Mouse (Mus musculus): ENCODE data around the gene Ccdc15. TPM values are rescaled to one million over a fixed set of nuclear protein-coding genes. Genes with fewer than 3 reads are reported as not detected.

Ccdc15 gene
- polyA plus RNA-seq, 1 experiment from 2014 or later, result 6.1 TPM

DNA sequence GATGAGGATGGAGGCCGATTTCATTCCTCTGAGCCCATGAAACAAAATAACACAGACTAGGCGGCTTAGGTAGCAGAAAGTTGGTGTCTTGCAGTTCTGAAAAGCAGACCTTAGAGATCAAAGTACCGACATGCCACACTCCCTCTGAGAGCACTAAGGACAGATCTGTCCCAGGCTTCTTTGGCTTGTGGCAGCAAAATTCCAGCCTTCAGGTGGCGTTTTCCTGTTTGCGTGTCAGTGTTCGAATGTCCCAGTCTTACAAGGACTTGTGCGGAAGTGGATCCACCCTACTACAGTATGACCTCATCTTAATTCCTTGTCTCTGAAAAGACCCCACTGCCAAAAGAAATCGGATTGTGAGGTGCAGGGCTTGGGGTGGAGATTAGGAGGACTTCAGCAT, 20.6 kb upstream of the Ccdc15 start:
- H3K9me3 ChIP-seq (ENCODE audit: control insufficient read depth, low read length), result no peaks in the 10 kb centered on the region
- H3K27ac ChIP-seq (replicated peaks; ENCODE audit: low read depth, low read length), result no peak overlapping the region
- no peaks in the 10 kb centered on the region for H3K36me3 ChIP-seq (ENCODE audit: control insufficient read depth, insufficient read depth, low read length)
- WGBS, result 77% methylated on average over 8 of the region's 8 CpGs
- 0 out of 2 replicates have a peak, but pooled peaks cover 3% of the 10 kb centered on the region for H3K4me1 ChIP-seq (ENCODE audit: control insufficient read depth, insufficient read depth, low read length)
- no peak overlapping the region for H3K4me2 ChIP-seq (ENCODE audit: low read depth, severe bottlenecking)
- H3K4me3 ChIP-seq (ENCODE audit: low read depth, low read length), result no peak overlapping the region
- ATAC-seq (ENCODE audit: insufficient number of reproducible peaks, low FRiP score, low TSS enrichment, low read depth) (no peak), DNase-seq (ENCODE audit: low spot score) (no peak)
- no peak overlapping the region for H3K9ac ChIP-seq (ENCODE audit: low read length)
- no peaks in the 10 kb centered on the region for H3K27me3 ChIP-seq (ENCODE audit: control insufficient read depth, insufficient read depth, low read length)

DNA sequence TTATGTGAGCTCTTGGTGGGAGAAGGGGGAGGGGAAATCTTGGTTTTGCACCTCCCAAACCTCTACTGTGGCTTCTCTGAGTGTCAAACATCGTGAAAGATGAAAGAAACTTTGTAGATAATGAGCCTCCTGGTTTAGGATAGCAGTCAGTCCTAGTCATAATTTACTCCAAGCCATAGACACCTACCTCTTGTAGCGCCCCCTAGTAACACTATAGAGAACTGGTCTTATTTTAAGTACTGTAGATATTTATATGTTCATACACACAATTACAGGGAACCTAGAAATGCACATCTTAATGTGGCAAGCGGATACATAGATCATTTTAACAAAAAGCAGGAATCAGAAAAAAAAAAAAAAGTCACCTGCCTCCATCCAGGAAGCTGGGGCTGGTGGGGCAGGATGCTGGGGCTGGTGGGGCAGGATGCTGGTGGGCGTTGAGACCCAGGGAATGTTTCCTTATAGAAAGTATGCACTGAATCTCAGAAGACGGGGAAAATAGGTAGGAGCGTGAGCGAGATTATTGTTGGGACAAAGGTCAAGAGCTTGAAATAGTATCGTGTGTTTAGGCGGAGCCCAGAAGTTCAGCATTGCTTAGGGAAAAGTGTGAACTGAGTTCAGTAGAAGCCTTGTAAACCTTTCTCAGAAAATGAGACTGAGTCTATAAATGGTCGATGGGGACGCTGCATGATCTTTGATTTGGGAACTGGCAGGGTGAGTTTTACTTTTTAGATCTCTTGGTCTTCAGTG, 20.0 kb upstream of the Ccdc15 start:
- H3K9me3 ChIP-seq (ENCODE audit: control insufficient read depth, low read length), result no peaks in the 10 kb centered on the region
- WGBS, result 77% methylated on average over 11 of the region's 11 CpGs
- 0 out of 2 replicates have a peak, but pooled peaks cover 3% of the 10 kb centered on the region for H3K4me1 ChIP-seq (ENCODE audit: control insufficient read depth, insufficient read depth, low read length)
- H3K27me3 ChIP-seq (ENCODE audit: control insufficient read depth, insufficient read depth, low read length), result no peaks in the 10 kb centered on the region
- no peak for DNase-seq (ENCODE audit: low spot score)
- no peak for ATAC-seq (ENCODE audit: insufficient number of reproducible peaks, low FRiP score, low TSS enrichment, low read depth)
- H3K36me3 ChIP-seq (ENCODE audit: control insufficient read depth, insufficient read depth, low read length), result no peaks in the 10 kb centered on the region
- no peak overlapping the region for H3K9ac ChIP-seq (ENCODE audit: low read length)
- no peak overlapping the region for H3K27ac ChIP-seq (replicated peaks; ENCODE audit: low read depth, low read length)
- no peak overlapping the region for H3K4me3 ChIP-seq (ENCODE audit: low read depth, low read length)
- H3K4me2 ChIP-seq (ENCODE audit: low read depth, severe bottlenecking), result no peak overlapping the region

DNA sequence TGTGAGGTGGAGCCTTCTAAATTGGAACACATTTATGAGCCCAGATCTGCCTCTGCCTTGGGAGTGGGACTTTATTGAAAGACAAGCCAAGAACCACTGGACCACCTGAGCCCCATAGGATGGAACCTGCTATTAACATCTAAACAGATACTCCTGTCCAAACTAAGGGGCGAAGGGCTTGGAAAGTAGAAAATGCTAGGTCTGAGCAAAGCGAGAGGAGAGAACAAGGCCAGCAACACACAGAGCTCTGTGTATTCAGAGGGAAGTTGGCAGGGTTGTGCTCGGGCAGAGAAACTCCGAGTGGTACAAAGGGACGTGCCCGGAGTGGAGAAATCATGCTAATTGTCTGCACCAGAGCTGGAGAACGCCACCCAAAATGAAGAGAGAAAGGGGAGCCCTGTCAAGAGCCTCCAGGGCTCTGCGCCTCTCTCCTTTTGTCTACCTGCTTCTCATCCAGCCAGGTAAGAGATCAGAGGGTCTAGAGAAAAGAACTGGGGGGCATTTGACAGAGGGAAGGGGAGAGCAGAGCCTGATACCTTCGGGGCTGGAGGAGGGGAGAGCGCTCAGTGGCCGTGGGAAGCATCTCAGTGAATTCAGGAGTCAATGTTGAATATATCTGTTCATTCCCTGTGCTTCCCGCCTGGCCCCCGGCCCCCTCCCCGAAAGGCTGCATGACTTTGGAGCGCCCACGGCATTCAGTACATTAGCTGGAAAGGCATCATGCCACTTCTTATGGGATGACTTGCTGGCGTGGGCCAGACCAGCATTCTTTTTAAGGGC, 19.3 kb upstream of the Ccdc15 start, which contains the start of gene Hepacam:
Gene Hepacam (plus strand): TSS at position 51 of the 780 bp plus-strand sequence.
- ATAC-seq (ENCODE audit: insufficient number of reproducible peaks, low FRiP score, low TSS enrichment, low read depth) (no peak), DNase-seq (ENCODE audit: low spot score) (no peak)
- Histone ChIP-seq H3K27ac (replicated peaks; ENCODE audit: low read depth, low read length) (no peak within 1 kb of the TSS), H3K4me2 (ENCODE audit: low read depth, severe bottlenecking) (no peak within 1 kb of the TSS), H3K9ac (ENCODE audit: low read length) (no peak within 1 kb of the TSS), H3K4me3 (ENCODE audit: low read depth, low read length) (no peak within 1 kb of the TSS), H3K9me3 (ENCODE audit: control insufficient read depth, low read length) (no peaks in the 10 kb centered on the region), H3K27me3 (ENCODE audit: control insufficient read depth, insufficient read depth, low read length) (no peaks in the 10 kb centered on the region), H3K4me1 (ENCODE audit: control insufficient read depth, insufficient read depth, low read length) (0 out of 2 replicates have a peak, but pooled peaks cover 3% of the 10 kb centered on the region), H3K36me3 (ENCODE audit: control insufficient read depth, insufficient read depth, low read length) (no peaks in the 10 kb centered on the region)
- 86% methylated on average over 17 of the region's 17 CpGs for WGBS

DNA sequence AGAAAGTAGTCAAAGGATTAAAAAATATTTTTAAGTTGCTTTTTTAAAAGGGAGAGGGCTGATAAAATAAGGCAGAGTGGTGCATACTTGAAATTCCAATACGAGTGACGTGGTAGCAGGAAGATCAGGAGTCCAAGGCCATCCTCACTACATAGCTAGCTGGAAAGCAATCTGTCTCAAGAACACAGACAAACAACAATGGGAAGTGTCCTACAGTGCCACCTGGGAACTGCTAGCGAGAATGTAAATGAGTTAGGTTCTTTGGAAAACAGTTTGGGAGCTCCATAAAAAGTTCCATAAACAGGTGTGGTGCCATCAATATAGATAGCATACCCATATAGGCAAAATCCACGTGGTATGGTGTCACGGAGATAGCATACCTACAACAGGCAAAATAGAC, 17.5 kb upstream of the Ccdc15 start:
- no peak overlapping the region for H3K4me2 ChIP-seq (ENCODE audit: low read depth, severe bottlenecking)
- no peak overlapping the region for H3K9ac ChIP-seq (ENCODE audit: low read length)
- H3K36me3 ChIP-seq (ENCODE audit: control insufficient read depth, insufficient read depth, low read length), result no peaks in the 10 kb centered on the region
- H3K4me3 ChIP-seq (ENCODE audit: low read depth, low read length), result no peak overlapping the region
- 0 out of 2 replicates have a peak, but pooled peaks cover 3% of the 10 kb centered on the region for H3K4me1 ChIP-seq (ENCODE audit: control insufficient read depth, insufficient read depth, low read length)
- no peaks in the 10 kb centered on the region for H3K27me3 ChIP-seq (ENCODE audit: control insufficient read depth, insufficient read depth, low read length)
- DNase-seq (ENCODE audit: low spot score) (no peak), ATAC-seq (ENCODE audit: insufficient number of reproducible peaks, low FRiP score, low TSS enrichment, low read depth) (no peak)
- no peaks in the 10 kb centered on the region for H3K9me3 ChIP-seq (ENCODE audit: control insufficient read depth, low read length)
- no peak overlapping the region for H3K27ac ChIP-seq (replicated peaks; ENCODE audit: low read depth, low read length)
- 68% methylated on average over 5 of the region's 5 CpGs for WGBS

DNA sequence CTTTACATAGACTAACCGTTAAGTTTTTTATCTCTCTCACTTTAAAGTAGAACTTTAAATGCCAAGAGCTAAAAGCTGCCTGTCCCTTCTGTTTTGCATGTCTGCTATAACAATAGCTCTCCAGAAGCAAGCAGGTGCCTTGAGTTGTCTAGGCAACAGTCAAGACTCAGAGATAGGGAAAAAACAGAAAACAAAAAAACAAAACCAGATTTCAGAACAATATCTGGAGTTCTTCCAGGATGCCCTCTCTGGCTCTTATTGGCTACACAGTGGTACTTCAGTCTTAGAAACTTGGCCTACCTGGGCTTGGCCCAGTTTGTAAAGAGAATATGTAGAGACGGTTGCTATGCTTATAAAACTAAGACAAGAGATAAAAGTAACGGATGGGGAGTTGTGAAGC, 16.2 kb upstream of the Ccdc15 start:
- WGBS, result 87% methylated on average over 3 of the region's 3 CpGs
- DNase-seq (ENCODE audit: low spot score), result no peak
- H3K9me3 ChIP-seq (ENCODE audit: control insufficient read depth, low read length), result no peaks in the 10 kb centered on the region
- H3K27me3 ChIP-seq (ENCODE audit: control insufficient read depth, insufficient read depth, low read length), result no peaks in the 10 kb centered on the region
- H3K27ac ChIP-seq (replicated peaks; ENCODE audit: low read depth, low read length), result no peak overlapping the region
- H3K36me3 ChIP-seq (ENCODE audit: control insufficient read depth, insufficient read depth, low read length), result no peaks in the 10 kb centered on the region
- H3K9ac ChIP-seq (ENCODE audit: low read length), result no peak overlapping the region
- H3K4me3 ChIP-seq (ENCODE audit: low read depth, low read length), result no peak overlapping the region
- H3K4me1 ChIP-seq (ENCODE audit: control insufficient read depth, insufficient read depth, low read length), result 0 out of 2 replicates have a peak, but pooled peaks cover 3% of the 10 kb centered on the region
- no peak for ATAC-seq (ENCODE audit: insufficient number of reproducible peaks, low FRiP score, low TSS enrichment, low read depth)
- H3K4me2 ChIP-seq (ENCODE audit: low read depth, severe bottlenecking), result no peak overlapping the region

DNA sequence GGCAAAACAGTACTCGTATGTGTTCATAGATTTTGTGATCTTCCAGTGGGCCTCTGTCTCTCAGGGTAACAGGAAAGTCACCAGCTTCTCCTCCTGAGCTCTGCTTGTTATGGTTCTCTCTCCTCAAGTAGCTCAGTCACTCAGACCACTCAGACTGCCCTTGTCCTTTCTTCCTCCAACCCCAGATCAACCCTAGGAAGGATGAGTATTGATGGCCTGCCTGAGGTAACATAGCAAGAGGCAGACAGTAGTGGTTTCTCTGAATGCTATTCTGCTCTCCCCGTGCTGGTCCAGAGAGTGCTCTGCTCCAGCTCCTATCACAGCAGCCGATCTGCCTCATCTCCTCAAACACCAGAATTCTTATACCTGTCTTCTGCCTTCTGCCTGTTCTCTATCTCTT, 15.3 kb upstream of the Ccdc15 start:
- Histone ChIP-seq H3K27ac (replicated peaks; ENCODE audit: low read depth, low read length) (no peak overlapping the region), H3K9ac (ENCODE audit: low read length) (no peak overlapping the region), H3K27me3 (ENCODE audit: control insufficient read depth, insufficient read depth, low read length) (no peaks in the 10 kb centered on the region), H3K9me3 (ENCODE audit: control insufficient read depth, low read length) (no peaks in the 10 kb centered on the region), H3K4me3 (ENCODE audit: low read depth, low read length) (no peak overlapping the region), H3K36me3 (ENCODE audit: control insufficient read depth, insufficient read depth, low read length) (no peaks in the 10 kb centered on the region), H3K4me2 (ENCODE audit: low read depth, severe bottlenecking) (no peak overlapping the region), H3K4me1 (ENCODE audit: control insufficient read depth, insufficient read depth, low read length) (0 out of 2 replicates have a peak, but pooled peaks cover 3% of the 10 kb centered on the region)
- 64% methylated on average over 3 of the region's 3 CpGs for WGBS
- ATAC-seq (ENCODE audit: insufficient number of reproducible peaks, low FRiP score, low TSS enrichment, low read depth) (no peak), DNase-seq (ENCODE audit: low spot score) (no peak)

DNA sequence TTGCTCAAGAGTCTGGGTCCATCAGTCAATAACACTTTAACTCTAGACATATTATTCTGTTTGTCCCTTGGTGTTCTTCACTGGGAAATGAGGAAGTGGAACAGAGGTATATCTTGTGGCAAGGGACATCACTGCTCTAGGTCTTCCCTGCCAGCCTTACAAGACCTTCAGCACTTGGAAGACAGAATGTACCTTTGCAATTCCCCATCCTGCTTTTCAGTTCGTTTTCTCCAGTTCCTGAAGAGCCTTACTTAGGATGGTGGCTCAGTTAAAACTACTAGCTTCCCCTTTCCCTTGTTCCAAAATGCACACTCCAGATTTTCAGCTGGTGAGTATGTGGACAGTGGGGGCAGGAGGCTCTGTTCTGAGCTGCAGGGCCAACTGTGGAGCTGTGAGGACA, 14.6 kb upstream of the Ccdc15 start:
- no peaks in the 10 kb centered on the region for H3K9me3 ChIP-seq (ENCODE audit: control insufficient read depth, low read length)
- no peak overlapping the region for H3K9ac ChIP-seq (ENCODE audit: low read length)
- no peak for ATAC-seq (ENCODE audit: insufficient number of reproducible peaks, low FRiP score, low TSS enrichment, low read depth)
- H3K4me3 ChIP-seq (ENCODE audit: low read depth, low read length), result no peak overlapping the region
- H3K36me3 ChIP-seq (ENCODE audit: control insufficient read depth, insufficient read depth, low read length), result no peaks in the 10 kb centered on the region
- no peaks in the 10 kb centered on the region for H3K27me3 ChIP-seq (ENCODE audit: control insufficient read depth, insufficient read depth, low read length)
- H3K4me1 ChIP-seq (ENCODE audit: control insufficient read depth, insufficient read depth, low read length), result 0 out of 2 replicates have a peak, but pooled peaks cover 2% of the 10 kb centered on the region
- H3K4me2 ChIP-seq (ENCODE audit: low read depth, severe bottlenecking), result no peak overlapping the region
- no peak overlapping the region for H3K27ac ChIP-seq (replicated peaks; ENCODE audit: low read depth, low read length)
- no peak for DNase-seq (ENCODE audit: low spot score)
- 63% methylated on average over 1 of the region's 1 CpGs for WGBS

DNA sequence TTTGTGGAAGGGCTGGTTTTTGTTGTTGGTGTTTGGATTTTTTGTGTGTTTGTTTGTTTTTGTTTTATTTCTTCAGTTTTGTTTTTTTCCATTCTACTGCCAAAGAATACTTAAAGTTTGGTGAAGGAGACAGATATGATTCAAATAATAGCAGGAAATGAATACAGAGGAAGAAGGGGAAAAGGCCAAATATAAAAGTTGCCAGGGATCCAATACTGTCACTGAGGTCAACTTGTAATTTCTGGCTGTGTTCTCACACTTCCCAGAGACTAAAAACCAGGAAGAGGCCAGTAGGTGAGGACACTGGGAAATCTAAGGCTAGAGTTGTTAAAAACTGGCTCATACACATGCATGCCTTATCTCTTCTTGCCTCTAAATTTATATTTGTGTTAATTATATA, 13.9 kb upstream of the Ccdc15 start:
- Histone ChIP-seq H3K27me3 (ENCODE audit: control insufficient read depth, insufficient read depth, low read length) (no peaks in the 10 kb centered on the region), H3K9ac (ENCODE audit: low read length) (no peak overlapping the region), H3K4me2 (ENCODE audit: low read depth, severe bottlenecking) (no peak overlapping the region), H3K4me1 (ENCODE audit: control insufficient read depth, insufficient read depth, low read length) (no peaks in the 10 kb centered on the region), H3K9me3 (ENCODE audit: control insufficient read depth, low read length) (no peaks in the 10 kb centered on the region), H3K4me3 (ENCODE audit: low read depth, low read length) (no peak overlapping the region), H3K36me3 (ENCODE audit: control insufficient read depth, insufficient read depth, low read length) (no peaks in the 10 kb centered on the region), H3K27ac (replicated peaks; ENCODE audit: low read depth, low read length) (no peak overlapping the region)
- no peak for ATAC-seq (ENCODE audit: insufficient number of reproducible peaks, low FRiP score, low TSS enrichment, low read depth)
- DNase-seq (ENCODE audit: low spot score), result no peak
